Mouse (Mus musculus): ENCODE measurements at regions not wholly inside any gene's neighbourhood (a gene's known extent, or its start where the extent isn't known, plus 50 kb on each side); places are given as distances from the start of the nearest gene placed in this dataset.
"Not testable (repeated sequence)": the region's sequence is repeated elsewhere in the genome, so short reads cannot be mapped to it uniquely, and the experiment has no call there.

DNA sequence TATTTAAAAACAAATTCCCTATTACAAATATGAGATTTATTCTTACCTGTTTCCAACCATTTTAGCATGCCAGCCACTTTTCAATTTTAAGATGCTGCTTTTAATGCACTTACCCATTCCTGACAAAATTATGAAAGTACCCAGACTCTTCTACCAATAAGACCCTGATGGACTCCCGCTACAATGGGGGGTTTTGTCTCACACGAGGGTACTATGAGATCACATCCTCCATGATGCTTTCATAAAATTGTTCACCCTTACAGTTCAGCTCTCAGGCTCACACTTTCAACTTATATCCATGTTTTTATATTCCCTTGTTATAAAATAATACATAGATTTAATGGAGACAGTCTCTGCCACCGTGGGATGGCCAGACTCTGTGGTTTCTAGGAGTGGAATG lies 68.1 kb upstream of the Adamts18 start:
- no peak for DNase-seq (ENCODE audit: low spot score in 2 of 2)

DNA sequence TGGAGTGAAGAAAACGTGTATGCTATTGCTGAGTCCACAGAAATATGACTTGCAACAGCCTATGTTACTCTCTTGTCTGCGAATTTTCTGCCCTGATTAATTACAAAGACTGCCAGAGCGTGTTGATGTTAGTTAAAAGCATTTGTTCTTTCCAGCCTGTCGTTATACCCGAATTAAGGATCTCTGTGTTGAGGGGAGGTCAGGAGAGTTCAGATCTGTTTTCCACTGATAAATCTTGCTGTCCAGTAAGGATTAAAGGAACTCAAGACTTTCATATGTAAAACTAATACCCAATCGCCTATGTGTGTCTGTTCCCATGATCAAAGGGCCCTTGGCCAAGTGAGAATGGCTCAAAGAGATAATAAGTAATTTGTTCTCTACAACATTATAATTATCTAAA lies 68.7 kb upstream of the Adamts18 start:
- DNase-seq (ENCODE audit: low spot score in 2 of 2): no peak

DNA sequence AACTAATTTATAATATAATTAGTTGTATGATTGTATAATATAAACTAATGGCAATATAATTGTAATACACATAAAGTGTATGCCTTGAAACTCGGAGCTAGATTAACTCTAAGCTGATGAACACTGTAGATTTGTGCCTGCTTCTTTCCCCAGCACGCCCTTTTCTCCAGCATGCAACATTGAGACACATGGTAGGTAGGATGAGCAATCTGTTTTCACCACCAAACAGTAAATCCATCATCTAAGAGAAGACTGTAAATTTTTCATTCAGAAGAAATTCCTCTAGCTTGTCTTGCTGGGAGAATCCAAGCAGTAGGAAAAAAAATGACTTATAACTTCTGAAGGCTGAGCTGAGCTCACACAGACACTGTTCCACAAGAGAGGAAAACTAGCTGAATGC lies 71.8 kb upstream of the Adamts18 start:
- no peak for DNase-seq (ENCODE audit: low spot score in 2 of 2)

DNA sequence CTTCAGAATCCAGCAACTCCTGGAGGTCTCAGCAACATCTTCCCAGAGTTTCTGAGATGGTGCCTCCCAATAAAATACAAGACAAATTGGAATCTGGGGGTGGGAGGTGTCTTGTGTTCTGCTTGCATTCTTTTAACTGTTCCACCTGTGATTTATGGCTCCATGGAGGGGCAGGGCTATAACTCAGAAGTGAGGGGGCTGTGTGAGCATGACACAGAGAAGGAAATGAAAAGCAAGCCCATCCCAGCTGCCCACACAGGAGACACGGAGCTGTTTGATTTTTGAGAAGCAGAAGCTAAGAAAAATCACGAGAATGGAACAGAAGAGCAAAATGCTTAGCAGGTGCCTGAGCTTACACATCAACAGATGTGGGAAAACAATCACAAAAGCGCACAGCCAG lies 74.8 kb upstream of the Adamts18 start:
- no peak for DNase-seq (ENCODE audit: low spot score in 2 of 2)

DNA sequence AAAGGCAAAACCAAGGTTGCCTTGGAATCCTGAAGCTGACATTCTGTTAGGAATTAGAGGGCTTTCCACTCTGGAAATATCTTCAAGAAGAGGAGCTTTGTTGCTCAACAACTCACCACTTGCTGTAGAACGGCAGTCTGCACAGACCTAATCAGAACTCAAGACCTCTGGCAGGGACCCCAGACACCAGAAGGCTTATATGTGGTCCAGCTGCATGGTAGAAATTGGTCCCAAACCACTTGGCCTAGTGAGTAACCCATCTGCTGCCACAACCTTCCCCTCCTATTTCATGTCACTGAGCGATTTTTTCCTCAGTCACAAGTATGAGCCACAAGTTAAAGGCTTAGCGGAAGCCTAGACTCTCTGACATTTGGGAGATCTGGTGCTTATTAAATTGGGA lies 105.2 kb upstream of the Adamts18 start:
- no peak for DNase-seq (ENCODE audit: low spot score in 2 of 2)

DNA sequence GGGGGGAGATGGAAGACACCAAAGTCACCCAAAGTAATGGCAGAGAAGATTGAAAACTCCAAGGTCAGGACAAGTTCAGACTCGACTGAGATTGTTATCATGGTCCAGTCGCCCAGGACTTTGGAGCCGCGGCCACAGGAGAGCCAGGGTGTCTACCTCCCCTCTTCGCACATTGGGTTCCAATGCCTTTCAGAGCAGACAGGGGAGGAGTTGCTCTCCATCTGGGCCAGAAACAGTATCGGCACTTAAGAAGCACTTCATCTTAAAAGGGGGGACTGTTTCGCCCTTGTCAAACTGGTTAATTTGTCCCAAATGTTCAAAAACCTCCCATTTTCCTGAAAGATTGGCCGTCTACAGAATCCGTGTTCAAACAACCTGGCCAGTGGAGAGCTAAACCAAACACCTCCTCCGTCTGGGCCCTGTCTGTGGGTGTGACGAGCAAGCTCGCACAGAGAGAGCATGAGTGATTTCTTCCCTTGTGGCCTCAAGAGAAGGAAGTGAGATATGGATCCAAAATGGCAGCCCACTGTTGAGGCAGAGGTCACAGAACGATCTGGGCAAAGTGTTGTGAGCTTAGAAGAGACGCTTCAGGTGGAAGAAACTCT lies 108.0 kb upstream of the Adamts18 start:
- no peak for DNase-seq (ENCODE audit: low spot score in 2 of 2)

DNA sequence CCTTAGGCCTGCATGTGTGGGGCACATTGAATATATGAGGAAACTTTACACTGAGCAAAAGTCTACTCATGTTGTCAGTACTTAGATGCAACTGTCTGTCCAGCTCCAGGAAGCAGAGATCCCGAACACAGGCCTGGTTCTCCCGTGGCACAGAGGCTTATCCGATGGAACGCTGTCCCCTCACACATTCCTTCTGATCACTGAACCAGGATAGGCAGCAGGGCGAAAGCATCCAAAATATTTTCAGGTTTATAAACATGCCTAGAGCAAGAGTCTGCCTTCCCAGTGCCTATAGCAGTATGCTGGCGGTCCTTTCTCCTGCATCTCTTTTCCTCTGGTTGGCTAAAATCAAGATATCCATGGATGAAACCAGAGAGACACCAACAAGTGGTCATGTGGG lies 109.3 kb upstream of the Adamts18 start:
- DNase-seq (ENCODE audit: low spot score in 2 of 2): no peak

DNA sequence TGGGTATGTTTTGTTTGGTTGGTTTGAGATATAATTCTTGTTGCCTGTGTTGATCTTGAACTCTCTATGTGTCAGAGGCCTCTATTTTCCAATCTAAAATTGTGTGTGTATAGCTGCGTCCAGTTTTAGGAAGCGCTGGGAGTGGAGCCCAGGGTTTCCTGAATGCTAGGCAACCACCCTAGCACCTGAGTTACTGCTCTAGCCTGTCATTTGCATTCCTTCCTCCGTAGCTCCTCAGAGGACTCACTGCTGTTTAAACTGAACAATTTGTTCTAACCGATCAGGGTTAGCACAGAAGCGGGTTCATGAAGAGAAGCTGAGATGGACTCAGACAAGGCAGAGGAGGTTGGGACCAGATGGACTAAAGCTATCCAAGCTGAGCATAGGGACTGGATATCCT lies 127.3 kb upstream of the Adamts18 start:
- DNase-seq (ENCODE audit: low spot score in 2 of 2): no peak

DNA sequence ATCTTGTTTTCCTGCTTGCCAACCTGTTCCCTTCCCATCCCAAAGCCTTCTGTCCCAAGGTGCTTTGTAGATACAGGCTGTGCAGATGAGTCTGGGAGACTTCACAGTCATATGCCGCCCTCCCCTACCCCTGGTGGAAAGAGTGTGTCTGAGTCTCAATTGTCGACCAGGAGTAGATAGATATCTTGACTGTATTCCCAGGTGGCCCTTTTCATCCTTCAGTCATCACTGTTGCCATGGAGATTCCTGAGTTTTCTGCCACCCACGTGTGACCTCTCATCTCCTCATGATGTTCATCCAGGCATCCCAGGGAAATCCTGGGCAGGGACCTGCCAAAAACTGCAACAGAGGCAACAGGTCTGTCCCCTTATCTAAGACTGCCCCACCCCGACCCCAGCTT lies 128.1 kb upstream of the Adamts18 start:
- DNase-seq (ENCODE audit: low spot score in 2 of 2): no peak

DNA sequence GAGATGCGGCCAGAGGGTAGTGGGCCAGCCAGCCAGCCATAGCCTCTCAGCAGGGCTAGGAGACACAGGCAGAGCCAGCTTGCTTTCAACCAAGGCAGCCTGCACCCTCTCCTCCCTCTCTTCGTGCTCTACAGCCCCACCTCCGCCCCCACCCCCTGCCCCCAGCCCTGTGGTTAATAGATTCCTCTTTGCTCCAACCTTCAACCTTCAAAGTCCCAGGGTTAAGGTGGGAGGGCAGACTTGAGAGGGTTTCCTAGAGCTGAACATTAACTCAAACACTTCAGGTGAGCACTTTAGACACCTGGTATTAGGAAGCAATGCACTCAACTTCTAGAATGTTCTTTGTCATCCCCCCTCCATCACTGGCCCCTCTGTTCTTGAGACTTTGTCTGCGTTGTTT lies 128.5 kb upstream of the Adamts18 start:
- DNase-seq (ENCODE audit: low spot score in 2 of 2): no peak

DNA sequence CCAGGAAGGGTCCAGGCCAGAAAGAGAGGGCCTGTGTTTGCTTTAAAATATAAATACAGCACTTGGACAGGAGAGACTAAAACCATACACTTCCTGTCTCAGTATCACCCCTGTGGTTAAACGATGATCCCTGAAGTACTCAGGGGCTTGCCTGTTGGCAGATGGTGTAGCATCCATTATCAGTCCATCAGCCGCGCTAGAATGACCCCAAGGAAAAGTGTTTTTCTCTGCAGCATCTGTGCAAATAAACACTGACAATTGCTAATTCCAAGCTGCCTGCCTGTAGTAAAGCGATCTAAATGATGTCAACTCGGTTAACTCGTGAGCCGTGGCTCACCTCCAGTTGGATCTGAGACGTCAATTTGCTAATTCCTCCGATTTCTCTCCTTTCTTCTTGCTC lies 130.4 kb upstream of the Adamts18 start:
- DNase-seq (ENCODE audit: low spot score in 2 of 2): no peak

DNA sequence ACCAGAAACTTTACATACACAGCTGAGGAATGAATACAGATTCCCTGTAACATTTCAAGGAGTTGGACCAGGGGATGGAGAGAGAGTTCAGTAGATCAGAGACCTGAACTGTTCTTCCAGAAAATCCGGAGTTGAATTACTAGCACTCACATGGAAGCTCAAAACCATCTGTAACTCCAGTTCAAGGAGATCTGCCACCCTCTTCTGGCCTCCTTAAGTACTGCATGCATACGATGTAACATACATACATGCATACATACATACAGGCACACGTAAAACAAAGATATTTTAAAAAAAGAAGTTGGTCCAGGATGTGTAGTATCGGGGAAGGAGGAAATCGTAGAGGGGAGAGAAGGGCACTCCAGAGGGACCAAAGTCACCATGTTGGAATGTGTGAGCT lies 131.3 kb upstream of the Adamts18 start:
- DNase-seq (ENCODE audit: low spot score in 2 of 2): no peak

DNA sequence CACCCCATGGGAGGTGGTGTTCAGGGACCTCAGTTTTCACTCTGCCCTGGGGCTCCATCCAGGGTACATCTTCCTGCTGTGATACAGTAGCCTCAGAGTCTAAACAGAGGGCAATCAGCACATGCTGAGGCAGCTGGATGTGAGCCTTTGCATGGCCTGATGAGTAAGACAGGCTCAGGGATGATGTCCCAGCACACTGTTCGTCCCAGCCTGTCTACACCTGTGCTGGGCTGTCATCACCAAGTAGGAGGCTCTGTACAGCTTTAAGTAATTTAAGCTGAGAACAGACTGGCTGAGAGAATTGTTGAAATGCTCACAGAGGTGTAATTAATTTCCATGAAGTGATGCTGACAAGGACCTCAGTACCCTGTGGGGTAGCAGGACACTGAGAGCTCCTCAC lies 132.8 kb upstream of the Adamts18 start:
- no peak for DNase-seq (ENCODE audit: low spot score in 2 of 2)

DNA sequence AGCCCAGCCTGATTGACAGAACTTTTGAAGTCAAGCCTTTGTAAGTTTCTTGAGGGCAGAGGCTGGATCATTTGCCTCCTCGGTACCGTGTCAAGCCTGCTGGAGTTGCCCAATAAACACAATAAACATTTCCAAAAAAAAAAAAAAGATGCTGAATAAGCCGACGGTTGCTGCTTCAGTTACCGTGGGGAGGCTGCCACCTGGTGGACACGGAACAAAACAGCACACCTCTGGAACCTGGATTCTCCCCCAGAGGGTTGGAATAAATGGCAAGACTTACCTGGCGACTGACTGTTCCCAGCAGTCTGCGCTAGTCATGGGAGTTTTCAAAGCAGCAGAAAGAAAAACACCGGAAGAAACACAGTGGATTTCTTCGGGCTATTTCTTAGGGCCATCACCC lies 136.3 kb upstream of the Adamts18 start:
- peak in 1 of 2 experiments; percentile 28 for DNase-seq (ENCODE audit: low spot score in 2 of 2)

DNA sequence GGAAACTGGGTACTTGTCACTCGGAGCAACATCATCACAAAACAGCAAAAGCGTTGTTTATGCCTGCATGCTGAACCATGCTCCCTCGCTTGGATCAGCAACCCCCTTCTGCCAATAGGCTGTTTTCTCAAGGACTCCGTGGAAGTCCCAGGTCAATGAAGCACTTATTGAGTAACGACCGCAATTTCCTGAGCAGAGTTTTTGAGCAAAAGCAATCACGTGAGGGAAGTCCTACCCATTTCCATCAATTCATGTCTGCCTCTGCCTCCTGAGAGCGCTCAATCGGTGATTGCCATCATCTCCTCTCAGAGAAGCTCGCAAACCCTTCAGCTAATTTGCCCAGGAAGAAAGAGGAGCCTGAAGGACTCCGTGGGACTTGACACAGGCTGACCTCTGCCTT lies 136.9 kb upstream of the Adamts18 start:
- DNase-seq (ENCODE audit: low spot score in 2 of 2): no peak

DNA sequence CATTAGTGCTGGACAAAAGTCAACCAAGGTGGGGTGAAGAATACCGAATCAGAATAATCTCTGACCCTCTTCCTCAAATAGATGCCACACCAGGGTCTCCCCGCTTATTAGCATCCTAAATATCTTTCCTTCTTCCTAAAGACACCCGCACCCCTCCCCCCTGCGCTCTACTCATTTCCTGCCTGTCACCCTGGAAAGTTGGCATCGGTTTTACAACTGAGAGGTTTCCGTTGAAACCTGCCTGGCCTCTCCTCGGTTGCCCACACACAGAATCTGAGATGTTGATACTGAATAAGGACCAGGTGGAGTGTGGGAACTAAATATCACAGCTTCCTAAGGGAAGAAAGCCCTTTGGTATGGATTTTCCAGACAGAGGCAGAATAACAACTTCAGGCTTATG lies 137.4 kb upstream of the Adamts18 start:
- no peak for DNase-seq (ENCODE audit: low spot score in 2 of 2)

DNA sequence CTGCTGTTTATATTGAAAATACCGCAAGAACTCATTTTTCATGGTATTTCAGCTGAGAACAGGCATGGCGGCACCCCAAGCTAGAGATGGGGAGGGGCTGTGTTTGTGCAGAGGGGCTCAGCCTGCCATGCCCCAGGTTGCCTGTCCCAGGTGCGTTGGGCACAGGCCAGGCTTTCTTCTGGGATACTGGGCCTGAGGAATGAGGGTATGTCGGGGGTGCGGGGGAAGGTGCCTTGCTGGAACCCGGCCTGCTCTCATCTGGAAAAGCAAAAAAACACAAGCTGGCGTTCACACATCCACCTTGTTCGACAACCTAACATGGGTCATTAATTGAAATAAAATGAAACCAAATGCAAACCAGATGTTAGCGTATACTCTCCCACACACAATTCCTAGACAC lies 142.2 kb upstream of the Adamts18 start:
- no peak for DNase-seq (ENCODE audit: low spot score in 2 of 2)

DNA sequence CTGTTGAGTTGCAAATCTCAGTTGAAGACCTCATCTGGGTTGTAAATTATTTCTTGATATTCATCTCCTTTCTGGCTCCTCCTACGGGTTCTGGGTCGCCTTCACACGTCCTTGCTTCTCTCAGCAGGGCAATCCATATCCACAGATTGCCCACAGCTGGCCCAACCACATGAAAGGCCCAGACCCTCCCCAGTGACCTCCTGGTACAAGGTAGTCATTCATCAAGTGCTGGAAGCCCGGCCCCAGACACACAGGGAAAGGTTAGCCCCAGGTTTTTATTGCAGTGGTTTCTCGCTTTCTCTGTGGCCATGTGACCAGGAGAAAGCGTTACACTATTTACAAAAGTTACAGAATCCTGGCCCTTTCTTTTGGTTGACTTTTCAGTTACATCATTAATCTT lies 134.5 kb upstream of the Nudt7 start:
- no peak for DNase-seq (ENCODE audit: low spot score in 2 of 2)

DNA sequence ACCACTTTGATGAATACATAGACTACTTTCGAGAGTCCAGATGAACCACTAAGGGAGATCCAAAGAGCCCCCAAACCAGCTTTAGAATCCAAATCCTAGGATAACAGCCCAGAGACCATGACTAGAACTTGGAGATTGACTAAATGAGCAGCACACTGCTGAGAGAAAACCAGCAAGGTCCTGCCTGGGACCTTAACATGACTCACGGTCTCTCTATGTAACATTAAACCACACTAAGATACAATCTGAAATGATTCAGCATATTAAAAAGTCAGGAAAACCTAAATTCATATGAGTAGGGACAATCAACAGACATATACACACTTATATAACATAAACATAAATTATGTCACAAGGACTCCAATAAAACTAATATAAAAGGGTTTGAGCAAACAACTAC lies 131.7 kb upstream of the Nudt7 start:
- DNase-seq (ENCODE audit: low spot score in 2 of 2): no peak

DNA sequence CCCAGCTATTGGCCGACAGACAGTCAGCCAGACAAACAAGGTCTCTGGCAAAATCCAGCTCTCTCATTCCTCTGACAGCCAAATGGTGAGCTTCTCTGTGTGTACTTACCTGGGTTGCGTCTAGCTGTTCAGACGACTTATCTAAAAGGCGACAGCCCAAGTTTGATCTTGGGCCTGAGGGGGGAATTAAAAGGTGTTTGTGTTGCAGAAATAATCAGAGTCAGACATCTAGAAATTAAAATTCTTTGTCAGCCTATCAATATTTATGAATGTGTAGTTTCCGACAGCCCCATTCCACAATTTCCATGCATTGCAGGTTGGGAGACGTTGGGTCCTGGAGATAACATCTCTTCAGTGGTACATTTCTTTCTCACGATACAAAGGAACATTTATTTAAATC lies 128.9 kb upstream of the Nudt7 start:
- no peak for DNase-seq (ENCODE audit: low spot score in 2 of 2)

DNA sequence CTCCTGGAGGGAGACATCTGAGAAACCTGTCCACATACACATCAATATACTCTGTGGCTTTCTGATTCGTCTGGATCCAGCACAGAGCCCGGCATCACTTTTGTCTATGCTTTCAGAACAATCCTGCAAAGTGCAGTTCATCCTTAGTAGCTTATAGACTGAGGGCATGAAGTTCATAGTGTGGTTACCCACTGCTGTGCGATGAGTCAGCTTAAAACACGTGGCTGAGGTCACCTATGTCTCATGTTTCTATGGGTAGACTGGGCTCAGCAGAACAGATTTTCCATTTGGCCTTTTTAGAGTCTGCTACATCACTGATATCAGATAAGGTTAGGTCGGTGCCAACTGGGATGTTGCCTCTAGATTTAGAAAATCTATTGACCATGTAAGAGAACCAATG lies 126.8 kb upstream of the Nudt7 start:
- DNase-seq (ENCODE audit: low spot score in 2 of 2): no peak

DNA sequence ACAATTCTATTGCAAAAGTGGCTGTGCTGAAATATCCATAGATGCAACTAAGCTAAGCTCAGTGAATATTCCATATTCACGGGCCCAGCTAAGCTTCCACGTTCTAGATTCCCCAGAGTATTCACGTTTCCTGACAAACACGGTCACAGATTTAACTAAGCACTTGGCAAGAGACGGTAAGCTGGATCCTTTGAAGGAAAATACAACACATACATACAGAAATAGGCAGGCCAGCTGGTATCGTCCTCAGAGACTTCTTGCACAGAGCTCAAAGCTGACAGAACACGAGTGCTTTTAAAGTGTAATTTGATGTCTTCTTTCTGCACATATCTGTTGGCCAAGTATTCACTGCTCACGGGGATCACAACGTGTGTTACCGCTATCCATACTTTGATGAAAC lies 126.3 kb upstream of the Nudt7 start:
- DNase-seq (ENCODE audit: low spot score in 2 of 2): no peak

DNA sequence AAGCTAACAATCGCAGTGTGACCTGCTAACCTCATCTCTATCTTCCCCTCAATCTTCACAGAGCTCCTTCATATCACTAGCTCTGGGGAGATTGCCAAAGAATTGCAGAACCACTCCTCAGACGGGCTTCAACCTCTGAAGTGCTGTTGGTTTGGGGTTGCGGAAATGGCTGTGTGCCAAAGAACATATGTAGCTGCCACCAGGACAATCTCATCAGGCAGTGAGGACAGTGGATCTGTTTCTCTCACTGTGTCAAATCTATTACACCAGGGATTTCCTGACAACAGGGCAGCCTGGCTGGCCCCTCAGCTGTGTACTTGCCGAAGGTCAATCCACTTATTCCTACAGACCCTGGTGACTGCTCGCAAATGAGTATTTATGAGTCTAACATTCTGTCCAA lies 115.0 kb upstream of the Nudt7 start:
- no peak for DNase-seq (ENCODE audit: low spot score in 2 of 2)

DNA sequence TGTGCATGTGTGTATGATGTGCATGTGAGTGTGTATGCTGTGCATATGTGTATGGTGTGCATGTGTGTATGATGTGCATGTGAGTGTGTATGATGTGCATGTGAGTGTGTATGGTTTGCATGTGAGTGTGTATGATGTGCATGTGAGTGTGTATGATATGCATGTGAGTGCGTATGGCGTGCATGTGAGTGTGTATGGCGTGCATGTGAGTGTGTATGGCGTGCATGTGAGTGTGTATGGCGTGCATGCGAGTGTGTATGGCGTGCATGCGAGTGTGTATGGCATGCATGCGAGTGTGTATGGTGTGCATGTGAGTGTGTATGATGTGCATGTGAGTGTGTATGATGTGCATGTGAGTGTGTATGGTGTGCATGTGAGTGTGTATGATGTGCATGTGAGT lies 103.2 kb upstream of the Nudt7 start:
- DNase-seq (ENCODE audit: low spot score in 2 of 2): not testable (repeated sequence)

DNA sequence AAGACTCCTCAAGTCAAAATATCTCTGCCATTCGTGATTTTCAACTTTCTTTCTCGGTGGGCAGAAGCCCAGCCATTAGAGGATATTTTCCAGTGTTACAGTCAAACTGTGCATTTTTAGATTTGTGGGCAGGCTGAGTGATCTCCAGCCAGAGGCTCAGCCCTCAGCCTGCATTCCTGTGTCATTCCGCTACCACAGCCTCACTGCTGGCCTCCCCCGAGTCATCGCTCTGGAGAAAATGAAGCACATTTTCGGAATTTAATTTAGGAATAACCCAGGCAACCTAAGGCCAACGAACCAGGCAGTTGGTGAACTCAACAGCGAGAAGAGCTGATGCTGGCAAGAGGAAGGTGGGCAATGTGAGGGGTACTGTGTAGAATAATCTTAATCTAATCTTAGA lies 80.9 kb upstream of the Nudt7 start:
- no peak for DNase-seq (ENCODE audit: low spot score in 2 of 2)

Measured in thymus, postnatal 10 days (tissue).